Mouse (Mus musculus) right cerebral cortex, postnatal 25 days (tissue): ENCODE data around the gene Ift27.

Experiments used
- DNase-seq: peaks from one replicate; pipeline ENCODE4 v3.0.0; 2022

Gene Ift27

DNA sequence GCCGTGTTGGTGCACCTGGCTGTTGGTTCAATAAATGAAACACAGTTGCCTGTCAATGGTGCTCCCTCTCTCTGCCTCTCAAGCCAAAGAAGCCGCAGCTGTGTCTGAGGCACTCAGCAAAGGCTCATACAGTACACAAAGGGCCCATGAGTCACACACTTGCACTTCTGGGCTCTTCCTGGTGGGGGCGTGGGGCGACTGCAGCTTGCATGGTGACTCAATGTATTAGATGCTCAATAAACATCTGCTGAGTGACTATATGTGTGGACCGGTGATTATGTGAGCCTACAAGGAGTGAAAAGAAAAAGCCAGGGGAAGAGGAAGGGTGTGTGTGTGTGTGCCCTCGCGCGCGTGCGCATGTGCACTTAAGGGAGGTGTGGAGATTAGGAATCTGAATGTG, 2.3 kb downstream of the Ift27 start:
- no peak for DNase-seq

DNA sequence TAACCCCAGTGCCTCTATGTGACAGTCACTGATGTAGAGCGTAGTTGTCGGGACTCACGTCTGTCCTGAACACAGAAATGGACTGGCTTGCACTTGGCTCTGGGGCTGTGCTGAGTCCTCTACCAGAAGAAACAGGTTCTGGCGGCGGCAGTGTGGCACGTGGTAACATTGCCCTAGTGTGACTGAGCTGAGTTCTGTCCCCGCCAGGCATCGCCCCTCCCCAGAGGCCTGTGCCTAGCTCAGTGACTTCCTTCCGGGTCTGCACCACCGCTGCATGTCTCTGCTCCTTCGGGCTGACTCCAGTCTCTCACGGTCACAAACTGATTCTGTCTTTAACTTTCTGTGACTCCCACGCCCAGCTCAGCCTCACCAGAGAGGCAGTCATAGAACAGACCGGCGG, 3.2 kb downstream of the Ift27 start:
- no peak for DNase-seq

DNA sequence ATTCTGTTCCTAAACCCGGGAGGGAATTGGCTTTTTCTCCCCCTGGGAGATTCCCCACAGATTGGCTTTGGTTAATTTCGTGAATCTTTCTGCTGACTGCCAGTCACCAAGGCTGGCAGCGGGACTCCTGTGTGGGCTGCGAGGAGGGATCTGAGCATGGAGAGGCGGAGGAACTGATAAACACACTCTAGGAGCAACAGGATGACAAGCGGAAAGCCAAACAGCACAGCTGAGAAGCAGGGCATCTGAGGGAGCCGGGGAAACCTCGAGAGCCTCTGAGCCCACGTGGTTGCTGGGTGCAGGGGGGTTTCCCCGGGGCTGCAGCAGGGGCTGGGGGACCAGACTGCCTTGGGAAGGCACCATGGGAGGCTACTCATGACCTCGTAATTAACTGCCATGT, 4.3 kb downstream of the Ift27 start:
- no peak for DNase-seq

DNA sequence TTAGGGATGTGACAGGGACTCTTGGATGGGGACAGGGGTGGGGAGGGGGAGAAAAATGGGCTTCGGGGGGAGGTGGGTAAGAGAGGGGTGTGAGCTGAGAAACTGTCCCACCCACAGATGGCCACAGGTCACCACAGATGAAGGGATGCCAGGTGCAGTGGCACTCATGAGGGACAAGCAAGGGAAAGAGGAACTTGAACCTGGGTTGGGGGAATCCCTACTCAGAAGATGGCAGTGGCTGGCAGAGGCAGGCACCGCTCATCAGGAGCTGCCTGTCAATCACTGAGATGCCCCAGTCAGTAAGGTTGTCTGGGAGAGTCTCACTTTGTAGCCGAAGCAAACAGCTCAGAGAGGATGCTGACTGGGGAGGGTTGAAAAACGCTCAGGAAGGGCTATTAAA, 8.6 kb downstream of the Ift27 start:
- DNase-seq: no peak

DNA sequence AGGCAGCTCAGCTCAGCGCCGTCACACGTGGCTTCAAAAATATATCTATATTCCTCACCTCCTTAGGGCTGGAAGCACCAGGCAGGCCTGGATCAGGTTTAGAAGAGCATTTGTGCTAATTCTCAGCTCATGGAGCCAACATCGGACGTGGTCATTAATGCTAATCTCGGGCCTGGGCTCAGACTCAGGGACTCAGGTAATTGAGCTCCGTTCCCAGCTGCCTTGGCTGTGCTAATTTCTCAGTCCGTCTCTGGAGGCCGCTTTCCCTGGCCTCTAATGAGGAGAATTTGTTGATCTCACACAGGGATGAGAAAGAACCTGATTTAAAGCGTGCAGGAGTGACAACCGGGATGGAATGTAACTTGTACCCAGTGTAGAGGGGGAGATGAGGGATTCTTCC, 9.4 kb downstream of the Ift27 start:
- no peak for DNase-seq

DNA sequence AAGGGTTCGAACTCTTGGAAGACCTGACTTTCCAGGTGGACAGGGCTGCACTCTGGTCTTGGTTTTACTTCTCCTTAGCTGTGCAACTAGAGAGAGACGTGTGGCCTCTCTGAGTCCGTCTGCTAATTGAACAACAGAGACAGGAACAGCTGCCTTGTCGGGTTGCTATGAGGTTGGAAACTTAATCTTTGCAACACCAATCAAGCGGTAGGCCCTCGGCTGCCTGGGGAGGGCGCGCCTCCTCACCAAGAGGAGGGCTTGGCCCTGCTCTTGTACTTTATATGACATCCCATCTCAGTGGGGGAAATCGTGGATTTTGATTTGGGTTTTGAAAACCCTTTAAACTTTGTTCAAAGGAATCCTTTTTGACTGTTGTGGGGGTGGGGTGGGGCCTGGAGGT, 12.0 kb downstream of the Ift27 start:
- no peak for DNase-seq

DNA sequence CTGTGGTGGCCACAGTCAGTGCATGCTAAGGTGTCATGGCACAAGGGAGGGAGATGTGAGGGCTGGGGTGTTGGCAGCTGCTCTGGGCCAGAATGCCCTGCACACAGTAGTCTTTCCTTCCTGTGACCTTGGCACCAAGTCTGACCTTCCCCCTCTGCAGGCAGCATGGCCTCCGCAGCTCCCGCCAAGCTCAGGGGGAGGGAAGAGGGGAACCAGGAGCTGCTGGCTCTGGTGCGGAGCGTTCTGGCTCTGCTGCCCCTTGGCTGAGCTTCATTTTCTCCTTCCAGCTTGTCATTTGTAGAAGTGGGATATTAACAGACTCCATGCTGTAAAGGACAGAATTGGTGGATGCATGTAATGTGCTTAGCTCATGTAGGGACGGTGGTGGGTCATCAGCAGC, 15.6 kb downstream of the Ift27 start:
- no peak for DNase-seq

DNA sequence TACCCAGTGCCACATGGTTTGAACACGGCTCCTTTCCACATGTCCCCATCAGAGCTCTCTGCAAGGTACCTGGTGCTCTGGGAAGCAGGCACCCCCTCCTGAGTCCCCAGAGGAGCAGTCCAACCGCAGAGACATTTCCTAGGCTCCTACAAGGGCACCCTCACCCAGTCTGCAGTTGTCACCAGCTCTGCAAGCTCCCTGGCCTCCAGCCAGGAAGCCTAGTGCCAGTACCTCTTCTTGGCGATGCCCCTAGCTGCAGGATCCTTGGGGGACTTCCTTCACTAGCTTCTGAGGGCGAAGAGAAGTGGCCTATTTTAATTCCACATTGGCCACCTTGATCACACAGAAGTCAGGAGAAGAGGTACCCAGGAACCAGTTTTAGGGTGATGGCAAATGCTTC, 16.1 kb downstream of the Ift27 start:
- no peak for DNase-seq

DNA sequence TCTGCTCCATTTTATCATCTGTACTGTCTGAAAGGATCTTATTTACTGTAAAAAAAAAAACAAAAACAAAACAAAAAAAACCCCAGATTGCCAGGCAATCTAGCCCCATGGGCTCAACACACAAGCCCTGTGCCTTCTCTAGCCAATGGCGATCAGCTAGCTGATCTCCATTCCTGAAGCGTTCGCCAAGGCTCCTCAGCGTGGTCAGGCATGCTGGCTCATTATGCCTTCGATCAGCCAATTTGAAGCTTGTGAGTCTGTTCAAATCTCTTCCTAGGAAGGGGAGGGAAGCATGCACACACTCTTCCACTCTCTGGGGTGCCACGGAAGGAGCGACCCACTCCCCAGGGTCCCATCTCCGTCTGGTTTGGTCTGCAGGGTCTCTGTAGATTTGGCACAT, 16.6 kb downstream of the Ift27 start:
- DNase-seq: no peak

DNA sequence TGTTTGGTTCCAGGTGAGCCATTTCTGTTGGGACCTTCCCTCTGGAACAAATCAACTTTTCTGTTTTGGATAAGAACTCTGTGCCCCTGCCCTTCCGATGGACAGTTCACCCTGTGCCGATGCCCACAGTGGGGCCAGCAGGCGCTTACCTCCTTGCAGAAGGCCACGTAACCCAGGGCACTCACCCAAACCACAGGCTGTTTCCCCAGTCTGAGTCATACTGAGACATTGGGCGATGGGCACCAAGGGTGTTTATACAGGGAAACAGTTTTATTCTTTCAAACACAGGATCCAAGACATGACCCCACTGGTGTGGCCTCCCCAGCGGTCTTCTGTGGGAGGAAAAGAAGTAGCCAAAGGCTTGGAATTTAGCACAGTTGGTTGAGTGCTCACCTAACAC, 18.5 kb downstream of the Ift27 start:
- DNase-seq: no peak

DNA sequence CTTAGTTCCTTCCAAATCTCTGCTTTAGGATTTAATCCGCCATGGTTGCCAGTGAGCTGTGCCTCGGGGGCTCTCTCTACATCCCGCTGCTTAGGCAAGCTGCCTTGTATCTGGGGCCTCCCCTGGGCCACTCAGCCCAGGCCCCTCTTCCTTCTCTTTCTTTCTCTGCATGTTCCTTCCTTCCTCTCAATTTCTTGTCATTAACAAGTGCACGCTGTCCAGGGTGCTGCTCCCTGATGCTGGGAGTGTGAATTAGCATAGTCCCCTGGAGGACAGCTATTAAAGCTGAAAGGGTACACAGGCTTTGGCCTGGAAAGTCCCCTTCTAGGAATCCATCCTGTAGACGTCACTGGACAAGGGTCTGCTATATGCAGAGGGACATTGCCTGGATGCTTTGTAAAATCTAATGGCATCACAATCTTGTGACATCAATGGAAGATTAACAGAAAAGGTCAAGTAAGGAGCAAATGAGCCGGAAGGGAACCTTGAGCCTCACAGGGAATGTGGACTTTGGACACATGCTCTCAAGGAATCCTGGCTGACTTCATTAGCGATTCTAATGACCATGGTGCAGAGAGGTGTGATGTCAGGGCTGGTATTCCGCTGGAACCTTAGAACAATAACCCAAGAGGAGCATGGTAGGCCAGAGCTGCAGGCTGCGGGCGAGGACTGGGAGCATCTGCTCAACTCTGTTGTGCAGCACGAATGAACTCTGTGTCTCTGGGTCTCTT, 20.7 kb downstream of the Ift27 start:
- no peak for DNase-seq

DNA sequence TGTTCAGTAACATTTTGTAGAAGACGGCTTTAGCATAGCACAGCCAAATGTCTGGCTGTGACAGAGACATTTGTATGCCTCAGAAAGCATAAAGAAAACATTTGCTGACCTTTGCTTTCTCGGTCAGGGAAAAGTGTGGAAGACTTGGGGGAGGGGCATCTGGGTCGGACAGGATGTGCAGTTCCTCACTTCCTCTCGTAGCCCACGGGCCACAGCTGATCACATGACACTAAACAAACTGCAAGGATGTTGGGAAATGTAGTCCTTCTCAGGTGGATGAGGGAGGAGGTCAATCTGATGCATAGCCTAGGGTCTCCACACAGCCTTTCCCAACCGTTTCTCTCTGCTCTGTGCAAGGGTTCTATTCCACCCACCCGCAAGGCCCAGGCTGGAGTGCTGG, 25.3 kb downstream of the Ift27 start:
- DNase-seq: no peak

DNA sequence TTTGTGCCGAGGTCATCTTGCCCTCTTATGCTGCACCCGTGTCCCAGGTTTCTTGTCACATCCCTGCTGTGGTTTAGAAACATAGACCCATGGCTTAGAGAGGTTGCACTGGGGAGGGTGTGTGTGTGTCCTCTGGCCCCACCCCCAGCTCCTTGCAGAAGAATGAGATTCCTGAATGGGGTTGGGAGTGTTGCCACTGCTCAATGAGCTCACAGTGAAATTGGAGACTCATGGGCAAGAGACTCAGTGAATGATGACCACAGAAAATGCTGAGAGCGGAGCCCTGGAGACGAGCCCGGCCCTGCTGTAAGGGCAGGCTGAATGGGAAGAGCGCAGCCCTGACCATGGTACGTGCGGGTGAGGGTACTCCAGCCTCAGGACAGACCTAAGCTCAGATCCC, 33.7 kb downstream of the Ift27 start:
- no peak for DNase-seq

DNA sequence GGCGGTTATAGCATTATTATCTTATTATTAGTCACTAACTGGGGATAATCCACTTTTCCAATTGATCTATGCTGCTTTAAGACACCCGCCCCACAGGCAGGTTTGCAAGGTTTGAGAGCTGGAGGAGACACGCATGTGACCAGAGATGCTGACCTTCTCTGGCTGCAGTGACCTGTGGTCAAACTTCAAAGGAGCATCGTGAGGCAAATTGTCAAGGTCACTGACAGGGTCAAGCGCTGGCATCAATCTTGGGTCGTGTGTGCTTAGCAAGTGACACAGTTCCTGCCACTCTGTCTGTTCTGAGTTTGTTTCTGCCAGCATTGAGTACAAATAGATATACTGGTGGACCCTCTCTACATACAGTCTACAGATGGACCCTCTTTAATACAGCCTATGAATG, 39.3 kb downstream of the Ift27 start:
- no peak for DNase-seq

DNA sequence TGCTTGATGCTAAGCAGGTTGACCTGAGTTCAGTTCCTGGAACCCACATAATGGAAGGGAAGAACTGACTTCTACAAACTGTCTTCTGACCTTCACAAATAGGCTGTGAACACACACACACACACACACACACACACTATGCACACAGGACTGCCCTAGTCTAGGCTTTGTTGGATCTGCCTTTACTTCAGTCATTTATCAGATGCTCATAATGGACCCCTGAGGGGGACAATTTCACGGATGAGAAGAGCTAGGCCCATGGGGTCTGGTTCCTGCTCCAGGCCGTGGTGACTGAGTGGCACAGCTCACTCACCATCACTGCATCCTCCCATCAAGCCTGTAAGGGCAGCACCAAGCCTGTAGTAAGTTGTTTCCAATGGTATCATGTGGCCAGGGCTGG, 40.5 kb downstream of the Ift27 start:
- no peak for DNase-seq

DNA sequence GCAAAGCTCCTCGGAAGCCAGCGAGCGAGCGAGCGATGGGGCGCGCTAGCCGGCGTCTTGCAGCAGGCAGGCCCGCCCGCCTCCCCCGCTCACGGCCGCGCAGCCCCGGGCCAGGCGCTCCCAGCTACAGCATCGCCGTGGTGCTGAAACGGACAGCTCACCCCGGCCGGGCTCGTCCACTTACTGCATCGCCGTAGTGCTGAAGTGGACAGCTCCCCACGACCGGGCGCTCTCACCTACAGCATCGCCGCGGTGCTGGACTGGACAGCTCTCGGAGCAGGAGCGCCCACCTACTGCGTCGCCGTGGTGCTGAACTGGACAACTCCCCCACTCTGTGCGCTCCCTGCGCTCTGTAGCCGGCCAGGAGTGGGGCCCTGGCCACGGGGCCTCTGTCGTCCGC, 54.2 kb downstream of the Ift27 start, which contains the start of gene Cacng2:
TSS of gene Cacng2 (minus strand) at position 325 of the 400 bp plus-strand sequence.
- DNase-seq: peak; percentile 87

DNA sequence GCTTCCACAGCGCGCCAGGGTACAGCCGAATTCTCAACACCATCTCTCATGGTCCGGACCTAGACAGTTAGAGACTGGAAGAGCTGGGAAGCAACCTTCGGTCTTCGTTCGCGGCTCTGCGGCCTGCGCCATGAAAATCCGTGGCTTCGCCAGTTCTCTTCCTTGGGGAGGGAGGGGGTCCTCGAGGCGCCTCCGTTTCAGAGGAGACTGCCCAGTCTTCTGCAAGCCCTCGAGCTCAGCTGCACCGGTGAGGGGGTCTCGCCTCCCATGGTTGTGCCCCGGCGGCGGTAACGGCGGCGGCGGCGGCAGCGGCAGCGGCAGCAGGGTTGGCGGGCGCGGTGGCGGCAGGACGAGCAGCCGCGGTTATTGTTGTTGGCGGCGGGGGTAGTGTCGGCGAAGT, 54.7 kb downstream of the Ift27 start:
- DNase-seq: no peak

DNA sequence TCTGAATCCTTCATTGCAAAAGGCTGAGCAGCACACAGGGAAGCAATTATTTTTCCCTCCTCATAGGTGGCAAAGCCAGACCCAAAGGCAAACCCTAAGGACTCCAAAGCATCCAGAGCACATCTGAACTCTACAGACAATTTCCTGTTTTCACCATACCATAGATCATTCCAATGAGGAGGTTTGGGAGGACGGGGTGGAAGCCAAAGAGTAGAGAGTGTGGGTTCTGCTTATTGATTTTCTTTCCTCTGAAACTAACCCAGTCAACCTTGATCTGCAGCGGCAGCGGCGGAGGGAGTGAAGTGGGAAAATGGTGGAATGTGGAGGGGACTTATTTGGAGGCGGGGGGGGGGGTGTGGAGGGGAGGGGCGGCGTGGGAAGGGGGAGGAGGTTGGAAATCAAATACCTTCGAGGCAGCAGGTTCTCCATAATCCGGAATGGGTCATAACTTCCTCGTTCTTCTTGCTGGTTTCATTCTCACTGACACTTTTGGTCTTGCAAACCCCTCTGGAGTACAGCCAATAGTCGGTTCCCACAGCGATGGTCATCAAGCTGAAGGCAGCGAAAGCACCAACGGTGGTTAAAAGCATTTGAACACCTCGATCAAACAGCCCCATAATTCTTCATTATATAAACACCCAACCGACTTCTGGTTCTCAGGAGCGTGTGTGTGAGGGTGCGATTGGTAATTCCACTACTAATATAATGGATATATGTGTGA, 55.5 kb downstream of the Ift27 start:
- DNase-seq: no peak

DNA sequence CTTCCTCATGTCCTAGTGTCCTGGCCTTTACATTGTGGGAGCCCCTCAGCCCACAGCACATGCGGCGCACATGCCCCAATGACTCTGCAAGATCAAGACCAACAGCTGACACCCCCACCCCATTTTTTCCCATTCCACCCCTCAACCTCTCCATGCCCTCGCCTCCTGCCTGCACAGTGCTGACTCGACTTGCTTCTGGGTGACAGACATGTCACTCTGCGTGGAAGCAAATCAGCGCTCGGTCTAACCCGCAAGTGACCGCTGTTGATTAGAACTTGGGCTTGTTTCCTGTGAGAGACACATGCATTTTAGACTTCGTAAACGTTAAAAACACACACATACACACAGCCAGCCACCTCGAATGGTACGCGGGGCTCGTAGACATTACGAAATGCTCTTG, 56.2 kb downstream of the Ift27 start:
- no peak for DNase-seq

DNA sequence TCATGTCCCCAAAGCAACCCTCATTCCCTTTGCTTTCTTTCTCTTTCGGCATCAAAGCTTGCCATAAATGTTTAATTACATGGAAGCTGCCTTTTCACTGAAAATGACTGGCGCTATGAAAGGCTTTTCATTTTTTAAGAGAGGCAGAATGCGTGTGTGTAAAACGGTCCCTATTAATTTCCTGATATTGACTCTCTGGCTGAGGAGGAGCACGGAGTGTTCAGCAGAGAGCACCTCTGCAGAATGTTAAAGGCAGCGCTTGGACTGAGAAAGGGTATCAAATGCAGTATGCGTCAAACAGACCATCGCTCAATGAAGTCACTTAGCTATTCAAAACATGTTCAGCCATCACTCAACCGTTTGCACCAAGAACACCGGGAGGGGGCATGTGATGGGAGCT, 57.0 kb downstream of the Ift27 start:
- DNase-seq: peak; percentile 19

DNA sequence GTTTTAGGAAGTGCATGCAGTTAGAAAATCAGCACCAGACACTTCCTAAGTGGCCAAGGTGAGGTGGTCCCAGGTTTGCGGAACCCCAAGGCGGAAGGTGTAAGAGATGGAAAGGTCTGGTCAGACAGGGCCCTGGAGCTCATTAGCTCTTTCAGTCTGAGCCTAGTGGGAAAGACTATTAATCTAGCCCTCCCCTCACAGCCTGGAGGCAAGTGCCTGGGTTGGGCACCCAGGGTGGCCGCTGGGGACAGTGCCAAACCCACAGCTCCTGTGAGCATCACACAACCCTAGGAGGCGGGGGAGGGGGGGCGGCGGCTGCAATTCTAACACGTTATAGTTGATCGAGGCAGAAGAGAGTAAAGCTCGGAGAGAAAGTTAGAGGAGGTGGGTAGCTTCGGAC, 57.7 kb downstream of the Ift27 start:
- DNase-seq: no peak
